Mouse (Mus musculus): ENCODE measurements around the gene Fdps. TPM values are rescaled to one million over a fixed set of nuclear protein-coding genes. Genes with fewer than 3 reads are reported as not detected.

The Fdps gene
- total and polyA plus RNA-seq, 2 experiments from 2014 or later: 72.8 to 131 TPM

GRCm38 (mm10) chr3:89077383-89077782 lies 24.4 kb downstream of the Fdps start:
- 89% methylated on average over 9 of the region's 9 CpGs for WGBS

DNA sequence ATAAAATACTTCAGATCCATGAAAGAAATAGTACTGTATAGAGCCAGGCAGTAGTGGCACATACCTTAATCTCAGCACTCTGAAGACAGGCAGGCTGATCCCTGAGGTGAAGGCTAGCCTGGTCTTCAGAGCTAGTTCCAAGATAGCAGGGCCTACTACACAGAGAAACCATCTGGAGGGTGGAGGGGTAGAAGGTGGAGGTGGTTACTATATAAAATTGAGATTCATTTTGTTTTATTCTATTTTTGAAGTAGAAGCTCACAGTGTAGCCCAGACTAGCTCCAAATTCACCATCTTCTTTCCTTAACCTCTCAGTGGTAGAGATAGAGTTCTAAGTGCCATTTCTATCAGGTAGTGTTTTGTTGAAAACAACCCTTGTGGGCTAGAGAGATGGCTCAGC lies 34.5 kb downstream of the Fdps start:
- no peak for ATAC-seq (ENCODE audit: insufficient read depth, low read depth)
- H3K36me3 ChIP-seq (replicated peaks; ENCODE audit: control insufficient read depth, insufficient read depth, low read length): peaks cover 95% of the 10 kb centered on the region
- no peaks in the 10 kb centered on the region for H3K4me1 ChIP-seq (ENCODE audit: control insufficient read depth, insufficient read depth)
- DNase-seq (ENCODE audit: low spot score): no peak
- no peaks in the 10 kb centered on the region for H3K27me3 ChIP-seq (ENCODE audit: control insufficient read depth, insufficient read depth, low read length)
- H3K9me3 ChIP-seq (replicated peaks; ENCODE audit: control insufficient read depth, low read length): no peaks in the 10 kb centered on the region
- H3K4me3 ChIP-seq (ENCODE audit: low read depth, low read length): no peak overlapping the region
- no peak for TF ChIP-seq EP300 (IDR thresholded peaks at IDR 0.05; ENCODE audit: low read depth)
- TF ChIP-seq CTCF (IDR thresholded peaks at IDR 0.05; ENCODE audit: low read depth): no peak
- H3K4me2 ChIP-seq (ENCODE audit: low read depth, low read length): no peak overlapping the region
- no peak overlapping the region for H3K27ac ChIP-seq (ENCODE audit: low read depth)
- no peak overlapping the region for H3K9ac ChIP-seq (replicated peaks; ENCODE audit: low read depth, low read length)

More at GRCm38 (mm10) chr3:89077383-89077782, 24.4 kb downstream of the Fdps start:
- no peaks in the 10 kb centered on the region for H3K27me3 ChIP-seq (ENCODE audit: control insufficient read depth, insufficient read depth, low read length)
- no peak overlapping the region for H3K27ac ChIP-seq (ENCODE audit: low read depth)
- DNase-seq (ENCODE audit: low spot score) (no peak), ATAC-seq (ENCODE audit: insufficient read depth, low read depth) (no peak)
- H3K9me3 ChIP-seq (replicated peaks; ENCODE audit: control insufficient read depth, low read length): no peaks in the 10 kb centered on the region
- peaks cover 66% of the 10 kb centered on the region for H3K36me3 ChIP-seq (replicated peaks; ENCODE audit: control insufficient read depth, insufficient read depth, low read length)
- H3K4me3 ChIP-seq (ENCODE audit: low read depth, low read length): no peak overlapping the region
- no peaks in the 10 kb centered on the region for H3K4me1 ChIP-seq (ENCODE audit: control insufficient read depth, insufficient read depth)
- H3K9ac ChIP-seq (replicated peaks; ENCODE audit: low read depth, low read length): no peak overlapping the region
- TF ChIP-seq EP300 (IDR thresholded peaks at IDR 0.05; ENCODE audit: low read depth): no peak
- TF ChIP-seq CTCF (IDR thresholded peaks at IDR 0.05; ENCODE audit: low read depth): no peak
- H3K4me2 ChIP-seq (ENCODE audit: low read depth, low read length): no peak overlapping the region

DNA sequence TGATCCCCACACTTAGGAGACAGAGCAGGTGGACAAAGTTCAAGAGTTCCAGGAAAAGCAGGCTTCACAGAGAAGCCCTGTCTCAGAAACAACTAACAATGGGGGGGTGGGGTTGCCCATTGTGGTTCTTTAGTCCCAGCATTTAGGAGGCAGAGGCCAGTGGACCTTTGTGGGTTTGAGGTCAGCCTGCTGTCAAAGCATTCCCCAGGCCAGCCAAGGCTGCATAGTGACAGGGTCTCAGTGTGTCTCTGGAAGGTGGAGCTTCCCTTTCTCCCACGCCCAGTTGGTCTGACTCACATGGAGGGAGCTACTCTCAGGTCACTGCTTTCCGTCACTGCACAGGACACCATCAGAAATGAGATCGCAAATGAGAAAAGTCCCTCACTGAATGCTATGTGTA lies 40.1 kb downstream of the Fdps start:
- ATAC-seq (ENCODE audit: insufficient read depth, low read depth): no peak
- Histone ChIP-seq H3K27me3 (ENCODE audit: control insufficient read depth, insufficient read depth, low read length) (no peaks in the 10 kb centered on the region), H3K4me1 (ENCODE audit: control insufficient read depth, insufficient read depth) (no peaks in the 10 kb centered on the region), H3K9ac (replicated peaks; ENCODE audit: low read depth, low read length) (no peak overlapping the region), H3K4me2 (ENCODE audit: low read depth, low read length) (no peak overlapping the region), H3K36me3 (replicated peaks; ENCODE audit: control insufficient read depth, insufficient read depth, low read length) (peaks cover 91% of the 10 kb centered on the region), H3K4me3 (ENCODE audit: low read depth, low read length) (no peak overlapping the region), H3K27ac (ENCODE audit: low read depth) (no peak overlapping the region), H3K9me3 (replicated peaks; ENCODE audit: control insufficient read depth, low read length) (no peaks in the 10 kb centered on the region)
- TF ChIP-seq CTCF (IDR thresholded peaks at IDR 0.05; ENCODE audit: low read depth) (no peak), EP300 (IDR thresholded peaks at IDR 0.05; ENCODE audit: low read depth) (no peak)
- 79% methylated on average over 3 of the region's 3 CpGs for WGBS
- DNase-seq (ENCODE audit: low spot score): no peak

- Histone ChIP-seq H3K9ac (replicated peaks; ENCODE audit: low read depth, low read length) (no peak overlapping the region), H3K9me3 (replicated peaks; ENCODE audit: control insufficient read depth, low read length) (no peaks in the 10 kb centered on the region), H3K27me3 (ENCODE audit: control insufficient read depth, insufficient read depth, low read length) (no peaks in the 10 kb centered on the region), H3K27ac (ENCODE audit: low read depth) (no peak overlapping the region), H3K4me2 (ENCODE audit: low read depth, low read length) (no peak overlapping the region), H3K36me3 (replicated peaks; ENCODE audit: control insufficient read depth, insufficient read depth, low read length) (peaks cover 93% of the 10 kb centered on the region), H3K4me1 (ENCODE audit: control insufficient read depth, insufficient read depth) (no peaks in the 10 kb centered on the region), H3K4me3 (ENCODE audit: low read depth, low read length) (no peak overlapping the region)
- ATAC-seq (ENCODE audit: insufficient read depth, low read depth) (no peak), DNase-seq (ENCODE audit: low spot score) (no peak)
- peak; percentile 50 for TF ChIP-seq CTCF (IDR thresholded peaks at IDR 0.05; ENCODE audit: low read depth)
- TF ChIP-seq EP300 (IDR thresholded peaks at IDR 0.05; ENCODE audit: low read depth): no peak
- 84% methylated on average over 3 of the region's 3 CpGs for WGBS
Observed at GRCm38 (mm10) chr3:89058783-89059182, 43.0 kb downstream of the Fdps start.

DNA sequence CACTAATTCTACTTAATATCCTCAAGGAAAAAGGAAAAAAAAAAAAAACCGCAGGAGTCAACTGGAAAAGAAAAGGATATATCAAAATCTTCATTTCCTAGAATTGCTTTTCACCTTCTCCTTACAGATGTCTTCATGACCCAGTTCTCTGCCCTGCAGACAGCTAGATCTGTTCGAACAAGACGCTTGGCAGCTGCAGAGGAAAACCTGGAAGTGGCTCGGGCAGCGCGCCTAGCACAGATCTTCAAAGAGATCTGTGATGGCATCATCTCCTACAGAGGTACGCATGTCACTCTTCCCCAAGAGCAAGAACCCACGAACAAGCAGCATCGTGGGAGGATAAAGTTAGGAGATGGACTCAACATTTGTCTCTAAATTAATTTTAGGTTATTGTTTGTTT lies 43.4 kb downstream of the Fdps start:
- no peak overlapping the region for H3K4me2 ChIP-seq (ENCODE audit: low read depth, low read length)
- H3K9ac ChIP-seq (replicated peaks; ENCODE audit: low read depth, low read length): no peak overlapping the region
- DNase-seq (ENCODE audit: low spot score) (no peak), ATAC-seq (ENCODE audit: insufficient read depth, low read depth) (no peak)
- no peak overlapping the region for H3K27ac ChIP-seq (ENCODE audit: low read depth)
- H3K4me3 ChIP-seq (ENCODE audit: low read depth, low read length): no peak overlapping the region
- H3K27me3 ChIP-seq (ENCODE audit: control insufficient read depth, insufficient read depth, low read length): no peaks in the 10 kb centered on the region
- H3K36me3 ChIP-seq (replicated peaks; ENCODE audit: control insufficient read depth, insufficient read depth, low read length): peaks cover 91% of the 10 kb centered on the region
- no peak for TF ChIP-seq CTCF (IDR thresholded peaks at IDR 0.05; ENCODE audit: low read depth)
- no peak for TF ChIP-seq EP300 (IDR thresholded peaks at IDR 0.05; ENCODE audit: low read depth)
- no peaks in the 10 kb centered on the region for H3K9me3 ChIP-seq (replicated peaks; ENCODE audit: control insufficient read depth, low read length)
- no peaks in the 10 kb centered on the region for H3K4me1 ChIP-seq (ENCODE audit: control insufficient read depth, insufficient read depth)
- WGBS: 91% methylated on average over 9 of the region's 9 CpGs

Other genes with a start within 250 kb of the Fdps start
- 49.2 and 51.9 TPM in 2 replicates for gene Msto1, start 188.0 kb downstream of the Fdps start, total RNA-seq (2014; rRNA removed; ENCODE audit: low replicate concordance)
- 35.2 and 36.6 TPM in 2 replicates for gene Msto1, start 188.0 kb downstream of the Fdps start, polyA plus RNA-seq (2015; fragmentation: Nextera tagmentation; extraction: Ambion mirVana)
- 17.1 and 17.6 TPM in 2 replicates for gene Ash1l, start 151.3 kb downstream of the Fdps start, total RNA-seq (2014; rRNA removed; ENCODE audit: low replicate concordance)
- gene Ash1l, start 151.3 kb downstream of the Fdps start, polyA plus RNA-seq (2015; fragmentation: Nextera tagmentation; extraction: Ambion mirVana): 9.7 and 10.1 TPM in 2 replicates
- gene Dap3, start 150.8 kb downstream of the Fdps start, total RNA-seq (2014; rRNA removed; ENCODE audit: low replicate concordance): 79.5 and 98.6 TPM in 2 replicates
- gene Dap3, start 150.8 kb downstream of the Fdps start, polyA plus RNA-seq (2015; fragmentation: Nextera tagmentation; extraction: Ambion mirVana): 152 and 155 TPM in 2 replicates
- 8.7 and 9.8 TPM in 2 replicates for gene Rusc1, start 8.6 kb downstream of the Fdps start, total RNA-seq (2014; rRNA removed; ENCODE audit: low replicate concordance)
- gene Rusc1, start 8.6 kb downstream of the Fdps start, polyA plus RNA-seq (2015; fragmentation: Nextera tagmentation; extraction: Ambion mirVana): 8.5 and 8.6 TPM in 2 replicates
- not detected in 2 replicates for gene Gm43738, start 860 bp downstream of the Fdps start, total RNA-seq (2014; rRNA removed; ENCODE audit: low replicate concordance)
- not detected in 2 replicates for gene Gm43738, start 860 bp downstream of the Fdps start, polyA plus RNA-seq (2015; fragmentation: Nextera tagmentation; extraction: Ambion mirVana)
- gene Pklr, start 34.2 kb upstream of the Fdps start, total RNA-seq (2014; rRNA removed; ENCODE audit: low replicate concordance): not detected in 2 replicates
- gene Pklr, start 34.2 kb upstream of the Fdps start, polyA plus RNA-seq (2015; fragmentation: Nextera tagmentation; extraction: Ambion mirVana): 0.04 TPM in 1 of 2 replicates, not detected in the other
- gene Hcn3, start 58.2 kb upstream of the Fdps start, total RNA-seq (2014; rRNA removed; ENCODE audit: low replicate concordance): 1.1 TPM in 1 of 2 replicates, not detected in the other
- 0.15 and 0.32 TPM in 2 replicates for gene Hcn3, start 58.2 kb upstream of the Fdps start, polyA plus RNA-seq (2015; fragmentation: Nextera tagmentation; extraction: Ambion mirVana)
- gene Clk2, start 62.8 kb upstream of the Fdps start, total RNA-seq (2014; rRNA removed; ENCODE audit: low replicate concordance): 22.7 and 24.7 TPM in 2 replicates
- 8.2 and 8.5 TPM in 2 replicates for gene Clk2, start 62.8 kb upstream of the Fdps start, polyA plus RNA-seq (2015; fragmentation: Nextera tagmentation; extraction: Ambion mirVana)
- 54.4 and 60.7 TPM in 2 replicates for gene Scamp3, start 75.5 kb upstream of the Fdps start, total RNA-seq (2014; rRNA removed; ENCODE audit: low replicate concordance)
- 65.9 and 70.3 TPM in 2 replicates for gene Scamp3, start 75.5 kb upstream of the Fdps start, polyA plus RNA-seq (2015; fragmentation: Nextera tagmentation; extraction: Ambion mirVana)
- 2.1 and 2.2 TPM in 2 replicates for gene Fam189b, start 81.2 kb upstream of the Fdps start, total RNA-seq (2014; rRNA removed; ENCODE audit: low replicate concordance)
- 5.6 and 5.7 TPM in 2 replicates for gene Fam189b, start 81.2 kb upstream of the Fdps start, polyA plus RNA-seq (2015; fragmentation: Nextera tagmentation; extraction: Ambion mirVana)
- gene Gba, start 101.0 kb upstream of the Fdps start, total RNA-seq (2014; rRNA removed; ENCODE audit: low replicate concordance): 36.2 and 36.4 TPM in 2 replicates
- 20.1 and 20.8 TPM in 2 replicates for gene Gba, start 101.0 kb upstream of the Fdps start, polyA plus RNA-seq (2015; fragmentation: Nextera tagmentation; extraction: Ambion mirVana)
- gene Thbs3, start 113.2 kb upstream of the Fdps start, total RNA-seq (2014; rRNA removed; ENCODE audit: low replicate concordance): 21.4 and 26.4 TPM in 2 replicates
- gene Thbs3, start 113.2 kb upstream of the Fdps start, polyA plus RNA-seq (2015; fragmentation: Nextera tagmentation; extraction: Ambion mirVana): 16.4 and 17.4 TPM in 2 replicates
- gene Mtx1, start 125.1 kb upstream of the Fdps start, total RNA-seq (2014; rRNA removed; ENCODE audit: low replicate concordance): 101 and 247 TPM in 2 replicates
- 96.7 and 99.3 TPM in 2 replicates for gene Mtx1, start 125.1 kb upstream of the Fdps start, polyA plus RNA-seq (2015; fragmentation: Nextera tagmentation; extraction: Ambion mirVana)
- 9.3 TPM in 1 of 2 replicates, not detected in the other for gene Muc1, start 127.1 kb upstream of the Fdps start, total RNA-seq (2014; rRNA removed; ENCODE audit: low replicate concordance)
- 0.20 and 0.69 TPM in 2 replicates for gene Muc1, start 127.1 kb upstream of the Fdps start, polyA plus RNA-seq (2015; fragmentation: Nextera tagmentation; extraction: Ambion mirVana)
- gene Krtcap2, start 144.0 kb upstream of the Fdps start, total RNA-seq (2014; rRNA removed; ENCODE audit: low replicate concordance): 41.8 and 76.1 TPM in 2 replicates
- 192 and 216 TPM in 2 replicates for gene Krtcap2, start 144.0 kb upstream of the Fdps start, polyA plus RNA-seq (2015; fragmentation: Nextera tagmentation; extraction: Ambion mirVana)
- 0.08 and 0.62 TPM in 2 replicates for gene Trim46, start 144.3 kb upstream of the Fdps start, total RNA-seq (2014; rRNA removed; ENCODE audit: low replicate concordance)
- 0.44 and 0.45 TPM in 2 replicates for gene Trim46, start 144.3 kb upstream of the Fdps start, polyA plus RNA-seq (2015; fragmentation: Nextera tagmentation; extraction: Ambion mirVana)
- 271 and 450 TPM in 2 replicates for gene Dpm3, start 157.4 kb upstream of the Fdps start, total RNA-seq (2014; rRNA removed; ENCODE audit: low replicate concordance)
- 80.3 and 85.9 TPM in 2 replicates for gene Dpm3, start 157.4 kb upstream of the Fdps start, polyA plus RNA-seq (2015; fragmentation: Nextera tagmentation; extraction: Ambion mirVana)
- 33.7 and 54.2 TPM in 2 replicates for gene Slc50a1, start 168.6 kb upstream of the Fdps start, total RNA-seq (2014; rRNA removed; ENCODE audit: low replicate concordance)
- gene Slc50a1, start 168.6 kb upstream of the Fdps start, polyA plus RNA-seq (2015; fragmentation: Nextera tagmentation; extraction: Ambion mirVana): 50.7 and 52.0 TPM in 2 replicates
- 43.1 and 46.2 TPM in 2 replicates for gene Efna1, start 179.2 kb upstream of the Fdps start, total RNA-seq (2014; rRNA removed; ENCODE audit: low replicate concordance)
- 37.2 and 38.4 TPM in 2 replicates for gene Efna1, start 179.2 kb upstream of the Fdps start, polyA plus RNA-seq (2015; fragmentation: Nextera tagmentation; extraction: Ambion mirVana)
- not detected in 2 replicates for gene Efna3, start 221.0 kb upstream of the Fdps start, total RNA-seq (2014; rRNA removed; ENCODE audit: low replicate concordance)
- gene Efna3, start 221.0 kb upstream of the Fdps start, polyA plus RNA-seq (2015; fragmentation: Nextera tagmentation; extraction: Ambion mirVana): 0.12 and 0.44 TPM in 2 replicates
- gene Efna4, start 236.1 kb upstream of the Fdps start, total RNA-seq (2014; rRNA removed; ENCODE audit: low replicate concordance): 2.7 and 7.2 TPM in 2 replicates
- 2.6 and 3.5 TPM in 2 replicates for gene Efna4, start 236.1 kb upstream of the Fdps start, polyA plus RNA-seq (2015; fragmentation: Nextera tagmentation; extraction: Ambion mirVana)
- gene Adam15, start 248.0 kb upstream of the Fdps start, total RNA-seq (2014; rRNA removed; ENCODE audit: low replicate concordance): 99.0 and 115 TPM in 2 replicates
- gene Adam15, start 248.0 kb upstream of the Fdps start, polyA plus RNA-seq (2015; fragmentation: Nextera tagmentation; extraction: Ambion mirVana): 72.3 and 82.2 TPM in 2 replicates

Measured in heart, postnatal 0 days (tissue).